Mouse (Mus musculus) kidney, adult 2 months (tissue): ENCODE results near the gene Elmo1. TPM values are rescaled to one million over a fixed set of nuclear protein-coding genes. Genes with fewer than 3 reads are reported as not detected.

ENCODE experiments used
- DNase-seq: peaks from one replicate; pipeline ENCODE4 v3.0.0; 2021
- H3K27ac ChIP-seq: fragments of 200-500 bp; 2 replicates; pipeline ENCODE4 v1.5.1; 2012; ENCODE audit warnings: low read depth, low read length, control low read depth, inconsistent platforms; ENCODE audit not compliant: insufficient read depth
- H3K27me3 ChIP-seq: fragments of 200-500 bp; replicated peaks from 2 replicates; pipeline ENCODE4 v1.6.1; 2012; ENCODE audit warnings: mild to moderate bottlenecking, moderate library complexity, low read length, inconsistent platforms; ENCODE audit not compliant: control insufficient read depth, insufficient read depth
- H3K36me3 ChIP-seq: fragments of 200-500 bp; 2 replicates; pipeline ENCODE4 v1.6.1; 2012; ENCODE audit warnings: mild to moderate bottlenecking, moderate library complexity, low read length, inconsistent platforms; ENCODE audit not compliant: control insufficient read depth, insufficient read depth
- H3K4me1 ChIP-seq: fragments of 200-500 bp; 2 replicates; pipeline ENCODE4 v1.6.1; 2011; ENCODE audit warnings: low read length; ENCODE audit not compliant: control insufficient read depth, insufficient read depth
- H3K4me3 ChIP-seq: fragments of 200-500 bp; 2 replicates; pipeline ENCODE4 v1.5.1; 2011; ENCODE audit warnings: mild to moderate bottlenecking, low read depth, low read length, control low read depth; ENCODE audit not compliant: insufficient read depth
- CTCF ChIP-seq: fragments of 200-500 bp; conservative IDR thresholded peaks from 2 replicates; pipeline ENCODE4 v1.5.1; 2011; ENCODE audit warnings: low read depth, mild to moderate bottlenecking, control low read depth, low read length, moderate library complexity, mixed read lengths; ENCODE audit not compliant: insufficient read depth, insufficient read length
- POLR2A ChIP-seq: fragments of 200-500 bp; IDR thresholded peaks from one replicate; pipeline ENCODE4 v1.6.1; 2011; ENCODE audit warnings: low read depth, low read length, control low read depth
- WGBS: fragments of 180-500 bp; shearing (Covaris S2); methylation state at CpG from one replicate; pipeline ENCODE4 v1.1.7; 2018; 5-methylcytosine and 5-hydroxymethylcytosine counted together
- polyA plus RNA-seq: library from polyadenylated mRNA; depleted of rRNA; stranded (reverse); fragments of >200 nt; gene quantifications from 2 replicates; pipeline ENCODE4 v1.2.3, GENCODE M21; 2012

Elmo1 gene
- polyA plus RNA-seq, 1 experiment, result 4.5 TPM

- Histone ChIP-seq H3K4me1 (no peaks in the 10 kb centered on the region), H3K4me3 (no peak overlapping the region), H3K27ac (no peak overlapping the region), H3K27me3 (no peaks in the 10 kb centered on the region), H3K36me3 (no peaks in the 10 kb centered on the region)
- 61% methylated on average over 3 of the region's 3 CpGs for WGBS
- DNase-seq, result no peak
- TF ChIP-seq CTCF, result no peak
- no peak for TF ChIP-seq POLR2A
Measured at GRCm38 (mm10) chr13:20100357-20100756, 10.0 kb downstream of the Elmo1 start.

GRCm38 (mm10) chr13:20101691-20102090, 11.3 kb downstream of the Elmo1 start:
- H3K4me3 ChIP-seq, result no peak overlapping the region

GRCm38 (mm10) chr13:20104791-20105190, 14.4 kb downstream of the Elmo1 start:
- H3K27me3 ChIP-seq, result no peaks in the 10 kb centered on the region
- no peaks in the 10 kb centered on the region for H3K36me3 ChIP-seq
- no peaks in the 10 kb centered on the region for H3K4me1 ChIP-seq
- no peak for DNase-seq
- TF ChIP-seq POLR2A (no peak), CTCF (no peak)
- 32% methylated on average over 2 of the region's 2 CpGs for WGBS
- no peak overlapping the region for H3K4me3 ChIP-seq
- no peak overlapping the region for H3K27ac ChIP-seq

More at GRCm38 (mm10) chr13:20101691-20102090, 11.3 kb downstream of the Elmo1 start:
- Histone ChIP-seq H3K27me3 (no peaks in the 10 kb centered on the region), H3K36me3 (no peaks in the 10 kb centered on the region), H3K4me1 (no peaks in the 10 kb centered on the region), H3K27ac (no peak overlapping the region)
- DNase-seq, result no peak
- no peak for TF ChIP-seq POLR2A
- TF ChIP-seq CTCF, result no peak
- WGBS, result 65% methylated on average over 5 of the region's 5 CpGs

GRCm38 (mm10) chr13:20105996-20106395, 15.6 kb downstream of the Elmo1 start:
- TF ChIP-seq POLR2A, result no peak
- TF ChIP-seq CTCF, result no peak
- Histone ChIP-seq H3K4me1 (no peaks in the 10 kb centered on the region), H3K36me3 (no peaks in the 10 kb centered on the region), H3K4me3 (no peak overlapping the region), H3K27me3 (no peaks in the 10 kb centered on the region), H3K27ac (no peak overlapping the region)
- WGBS, result 91% methylated on average over 2 of the region's 2 CpGs
- DNase-seq, result no peak

GRCm38 (mm10) chr13:20107953-20108498, 17.6 kb downstream of the Elmo1 start:
- Histone ChIP-seq H3K27ac (no peak overlapping the region), H3K4me3 (no peak overlapping the region), H3K27me3 (no peaks in the 10 kb centered on the region), H3K36me3 (no peaks in the 10 kb centered on the region), H3K4me1 (no peaks in the 10 kb centered on the region)
- WGBS, result 93% methylated on average over 5 of the region's 5 CpGs
- DNase-seq, result no peak
- no peak for TF ChIP-seq POLR2A
- no peak for TF ChIP-seq CTCF

GRCm38 (mm10) chr13:20108956-20109355, 18.6 kb downstream of the Elmo1 start:
- TF ChIP-seq CTCF (no peak), POLR2A (no peak)
- 55% methylated on average over 10 of the region's 10 CpGs for WGBS
- H3K27ac ChIP-seq, result no peak overlapping the region
- 0 out of 2 replicates have a peak, but pooled peaks cover under 1% of the 10 kb centered on the region for H3K4me1 ChIP-seq
- DNase-seq, result no peak
- no peaks in the 10 kb centered on the region for H3K36me3 ChIP-seq
- no peaks in the 10 kb centered on the region for H3K27me3 ChIP-seq
- no peak overlapping the region for H3K4me3 ChIP-seq

DNA sequence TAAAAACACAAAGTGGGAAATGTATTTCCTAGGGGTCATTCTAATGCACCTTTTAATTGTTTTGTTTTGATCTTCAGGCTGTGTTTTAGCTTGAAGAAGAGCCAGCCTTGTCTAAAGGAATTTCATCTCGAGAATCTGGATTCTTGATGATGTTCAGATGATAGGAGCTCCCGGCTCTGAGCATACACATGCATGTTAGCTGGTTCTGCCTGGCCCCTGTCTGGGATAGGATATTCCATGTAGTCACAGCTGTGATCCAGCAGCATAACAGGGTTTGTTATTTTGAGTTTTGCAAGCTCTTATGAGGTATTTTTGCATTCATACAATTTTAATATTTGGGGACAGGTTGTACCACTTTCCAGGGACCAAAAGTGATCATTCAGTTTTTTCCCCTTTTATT, 19.1 kb downstream of the Elmo1 start:
- H3K27ac ChIP-seq, result no peak overlapping the region
- no peaks in the 10 kb centered on the region for H3K36me3 ChIP-seq

More for the DNA sequence above, 19.1 kb downstream of the Elmo1 start:
- Histone ChIP-seq H3K4me3 (no peak overlapping the region), H3K4me1 (0 out of 2 replicates have a peak, but pooled peaks cover 2% of the 10 kb centered on the region), H3K27me3 (no peaks in the 10 kb centered on the region)
- TF ChIP-seq CTCF (no peak), POLR2A (no peak)
- 50% methylated on average over 2 of the region's 2 CpGs for WGBS
- DNase-seq, result no peak
